Mouse (Mus musculus): ENCODE measurements around the gene Snapc5.
"Not testable (repeated sequence)": the region's sequence is repeated elsewhere in the genome, so short reads cannot be mapped to it uniquely, and the experiment has no call there.

The Snapc5 gene

DNA sequence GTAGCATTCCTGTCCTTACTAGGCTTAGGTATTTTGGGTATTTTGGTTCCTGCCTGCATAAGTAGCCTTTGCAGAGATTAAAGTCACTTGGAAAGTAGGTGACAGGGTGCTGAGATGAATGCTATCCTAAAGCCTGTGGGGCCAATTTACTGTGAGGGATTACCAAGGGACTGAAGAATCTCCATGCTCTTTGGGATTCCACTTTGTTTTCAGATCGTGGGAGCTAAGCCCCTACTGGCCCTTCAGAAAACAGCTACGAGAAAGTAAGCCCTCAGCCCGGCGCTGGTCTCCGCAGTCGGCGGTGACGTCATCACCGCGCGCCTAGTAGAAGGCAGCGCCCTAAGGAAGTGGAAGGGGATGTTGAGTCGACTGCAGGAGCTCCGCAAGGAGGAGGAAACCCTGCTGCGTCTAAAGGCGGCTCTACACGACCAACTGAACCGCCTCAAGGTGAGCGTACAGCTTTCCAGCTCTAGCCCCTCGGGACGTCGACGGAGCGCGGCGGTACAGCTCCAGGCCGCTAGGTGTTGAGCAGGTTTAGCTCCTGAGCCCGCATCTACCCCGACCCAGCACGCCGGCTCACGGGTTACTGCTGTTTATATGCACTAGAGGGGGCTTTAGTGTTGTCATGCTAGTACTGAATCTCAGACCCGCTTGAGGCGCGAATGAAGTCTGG lies at the start of gene Snapc5:
Snapc5 (plus strand) TSS at position 301 of the 673 bp plus-strand sequence.
- DNase-seq (ENCODE audit: low spot score) = peak; percentile 92

DNA sequence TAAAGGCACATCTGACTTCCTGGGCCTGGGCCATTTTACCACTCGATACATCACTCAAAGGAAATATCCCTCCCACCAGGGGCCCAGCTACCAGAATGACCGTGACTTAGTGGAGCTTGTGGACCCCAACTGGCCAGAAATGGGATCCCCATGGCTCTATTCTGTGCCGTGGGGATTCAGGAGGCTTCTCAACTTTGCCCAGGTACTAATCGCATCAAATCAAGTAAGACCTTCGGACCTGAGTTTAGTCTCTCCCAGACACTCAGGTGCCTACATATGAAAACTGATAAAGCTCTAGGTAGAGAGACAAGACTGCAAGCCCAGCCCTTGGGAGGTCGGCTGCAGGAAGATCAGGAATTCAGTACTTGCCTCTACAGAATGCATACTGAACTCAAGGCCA lies 47.5 kb upstream of the Snapc5 start:
- no peak for DNase-seq (ENCODE audit: low spot score)

DNA sequence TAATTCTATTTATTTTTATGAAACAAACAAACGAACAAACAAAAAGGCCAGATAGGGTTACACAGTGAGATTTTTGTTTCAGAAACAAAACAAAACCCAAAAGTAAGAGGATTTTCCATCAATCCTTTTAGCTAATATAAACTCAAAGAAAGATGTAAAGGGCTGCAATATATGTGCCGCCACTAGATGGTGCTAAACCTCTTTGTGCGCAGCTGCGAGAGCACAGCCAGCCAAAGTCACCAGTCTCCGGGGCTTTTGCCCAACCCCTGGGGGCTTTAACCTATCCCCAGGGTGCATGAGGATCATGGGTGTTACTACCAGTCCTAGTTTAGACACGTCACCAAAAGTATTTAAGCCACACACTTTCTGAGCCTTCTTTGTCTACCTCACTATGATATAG lies 40.2 kb upstream of the Snapc5 start:
- peak; percentile 73 for DNase-seq (ENCODE audit: low spot score)

DNA sequence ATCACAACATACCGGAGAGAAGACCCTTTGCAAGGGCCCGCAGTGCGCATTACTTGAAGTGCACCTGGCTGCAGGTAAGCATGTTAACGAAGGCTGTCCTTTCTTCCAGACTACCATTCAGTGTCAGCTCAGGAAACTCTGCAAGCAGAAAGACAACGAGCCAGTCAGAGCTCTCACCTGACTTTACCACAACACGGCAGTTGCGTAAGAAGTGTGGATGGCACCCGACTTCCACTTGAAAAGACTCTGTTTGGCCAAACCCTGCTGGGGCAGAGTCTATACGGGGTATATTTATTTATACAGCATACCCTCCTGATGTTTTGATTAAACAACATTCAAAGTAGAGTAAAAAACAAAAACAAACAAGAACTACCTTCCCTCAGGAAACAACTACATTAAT lies 39.2 kb upstream of the Snapc5 start:
- no peak for DNase-seq (ENCODE audit: low spot score)

DNA sequence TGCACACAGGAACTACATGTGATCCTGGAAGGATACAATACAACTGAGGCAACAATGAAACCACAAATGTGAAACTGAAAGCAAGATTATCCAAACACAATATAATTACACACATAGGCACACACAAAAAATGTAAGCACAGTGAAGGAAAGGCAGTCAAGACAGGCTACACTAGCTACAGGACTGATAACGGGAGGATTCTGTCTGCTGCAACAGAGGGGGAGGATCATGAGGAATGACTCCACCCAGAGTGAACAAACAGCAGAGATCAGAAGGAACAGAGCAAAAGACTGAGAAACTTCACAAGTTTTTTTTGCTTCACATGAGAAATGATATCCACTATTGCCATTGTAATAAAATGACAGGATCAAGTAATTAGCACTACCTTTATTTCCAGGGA lies 22.4 kb upstream of the Snapc5 start:
- DNase-seq (ENCODE audit: low spot score) = no peak

DNA sequence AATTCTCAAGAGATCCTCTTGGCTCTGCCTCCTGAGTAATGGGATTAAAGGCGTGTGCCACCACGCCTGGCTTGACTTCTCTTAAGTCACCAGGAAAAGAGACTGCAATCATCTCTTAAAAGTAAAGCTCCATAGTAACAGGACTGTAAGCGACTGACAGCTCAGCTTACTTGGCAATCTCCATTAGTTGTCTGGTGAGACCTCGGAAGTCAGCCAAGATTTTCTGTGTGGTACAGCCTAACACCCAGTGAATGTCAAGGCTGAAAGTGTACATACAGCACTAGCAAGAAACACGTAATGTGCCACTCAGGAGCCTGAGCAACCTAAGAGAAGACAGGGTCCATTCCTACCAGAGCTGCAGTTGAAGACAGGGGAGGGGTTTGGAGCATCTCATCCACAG lies 18.6 kb upstream of the Snapc5 start:
- DNase-seq (ENCODE audit: low spot score) = no peak

DNA sequence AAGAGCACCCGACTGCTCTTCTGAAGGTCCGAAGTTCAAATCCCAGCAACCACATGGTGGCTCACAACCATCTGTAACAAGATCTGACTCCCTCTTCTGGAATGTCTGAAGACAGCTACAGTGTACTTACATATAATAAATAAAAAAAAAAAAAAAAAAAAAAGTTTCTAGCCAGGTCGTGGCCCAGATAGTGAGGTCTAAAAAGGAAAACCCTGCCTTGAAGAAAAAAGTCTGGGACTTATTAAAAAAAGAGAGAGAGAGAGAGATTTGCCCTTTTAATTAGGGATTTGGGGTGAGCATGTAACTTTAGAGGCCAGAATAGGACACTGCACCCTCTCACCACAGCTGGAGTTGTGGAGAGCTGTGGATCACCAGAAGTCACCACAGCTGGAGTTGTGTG lies 9.1 kb upstream of the Snapc5 start:
- not testable (repeated sequence) for DNase-seq (ENCODE audit: low spot score)

DNA sequence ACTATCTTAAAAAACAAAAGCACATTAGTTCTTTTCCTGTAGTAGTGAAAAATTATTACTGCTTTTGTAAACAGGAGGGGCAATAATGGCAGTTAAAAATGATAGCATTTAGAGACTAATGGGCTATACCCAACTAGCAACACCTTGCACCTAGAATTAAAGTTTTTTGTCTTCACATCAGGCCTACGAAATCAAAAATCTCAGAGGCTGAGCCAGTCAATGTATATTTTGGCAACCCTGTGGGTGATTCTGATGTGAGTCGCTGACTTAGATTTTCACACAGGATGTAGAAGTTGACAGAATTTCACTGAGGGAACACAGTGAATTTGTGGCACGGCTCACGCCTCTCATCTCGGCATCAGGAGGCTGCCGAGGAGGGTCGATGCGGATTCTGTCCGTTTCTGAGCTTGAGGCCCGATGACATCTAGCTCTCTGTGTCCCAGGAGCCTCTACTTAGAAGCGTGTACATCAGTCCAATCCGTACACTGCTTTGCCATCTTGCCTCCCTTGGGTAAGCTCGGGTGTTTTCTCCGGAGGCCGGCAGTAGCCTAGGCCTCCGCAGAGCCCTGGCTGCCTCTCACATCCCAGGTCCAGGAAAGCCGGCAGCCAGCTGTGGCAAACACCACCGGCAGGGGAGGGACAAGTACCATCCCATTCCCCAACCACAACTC lies 6.8 kb upstream of the Snapc5 start:
- no peak for DNase-seq (ENCODE audit: low spot score)

DNA sequence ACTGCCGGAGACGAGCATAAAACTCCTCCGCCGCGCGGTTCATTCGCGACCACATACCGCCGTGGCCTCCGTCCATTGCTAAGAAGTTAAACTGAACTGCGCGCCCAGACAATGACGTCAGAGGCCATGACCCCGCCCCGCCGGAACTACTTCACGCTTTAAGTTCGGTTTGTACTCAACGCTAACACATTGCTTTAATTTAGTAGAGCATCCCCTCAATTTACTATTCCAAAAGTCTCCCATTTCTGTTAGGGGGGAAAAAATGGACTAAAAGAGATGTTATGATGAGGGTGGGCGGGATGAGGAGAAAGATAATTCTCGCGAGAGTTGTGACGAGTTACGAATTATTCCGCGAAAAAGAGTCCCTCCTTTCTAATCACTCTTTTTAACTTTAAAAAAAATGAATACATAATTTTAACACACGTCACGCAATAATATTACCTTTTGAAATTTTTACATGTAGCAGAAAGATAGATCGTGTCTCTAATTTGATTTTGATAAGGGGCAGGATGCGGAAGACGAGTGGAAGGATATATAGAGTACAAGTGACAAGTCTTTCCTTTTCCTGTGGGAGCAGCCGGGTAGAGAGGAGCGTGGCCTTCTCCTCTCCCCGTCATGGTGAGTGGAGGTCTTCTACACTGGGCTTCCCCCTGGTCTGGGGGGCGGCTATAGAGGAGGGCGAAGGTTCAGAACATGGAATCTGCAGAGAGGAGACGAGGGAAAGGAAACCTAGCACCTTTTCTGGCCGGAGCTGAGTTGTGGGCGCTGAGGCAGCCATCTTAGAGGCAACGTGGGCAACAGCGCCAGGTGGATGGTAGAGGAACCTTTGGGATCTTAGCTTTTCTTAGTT lies 6.0 kb upstream of the Snapc5 start, which contains the start of the genes Zwilch and Rpl4:
Zwilch (minus strand) TSS at position 289 of the 850 bp plus-strand sequence.
Rpl4 (plus strand) TSS at position 560 of the 850 bp plus-strand sequence.
- peak; percentile 88 for DNase-seq (ENCODE audit: low spot score)

DNA sequence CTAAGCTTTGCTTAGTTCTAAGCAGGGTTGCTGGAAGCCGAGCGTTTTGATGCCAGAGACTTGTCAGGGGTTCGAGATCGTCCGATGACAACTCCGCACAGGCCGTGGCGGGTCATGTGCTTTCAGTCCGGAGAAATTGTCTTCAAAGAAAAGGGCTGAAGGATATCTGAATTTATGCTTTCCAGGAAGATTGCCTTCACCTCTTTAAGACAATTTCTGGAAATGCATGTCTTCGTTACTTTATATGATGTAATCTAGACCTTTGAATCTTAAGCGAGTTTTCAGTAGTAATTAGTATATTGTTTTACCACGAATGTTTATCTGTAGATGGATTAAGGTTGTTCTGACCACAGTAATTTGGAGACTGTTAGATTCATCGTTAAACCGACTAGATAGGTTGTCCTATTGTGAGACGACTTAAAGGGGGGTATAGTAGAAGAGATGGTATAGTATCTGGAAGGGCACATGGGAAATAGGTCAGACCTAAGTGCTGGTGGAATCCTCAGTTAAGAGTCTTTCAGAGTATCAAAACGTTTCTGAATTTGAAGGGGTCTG lies 5.3 kb upstream of the Snapc5 start:
- no peak for DNase-seq (ENCODE audit: low spot score)

DNA sequence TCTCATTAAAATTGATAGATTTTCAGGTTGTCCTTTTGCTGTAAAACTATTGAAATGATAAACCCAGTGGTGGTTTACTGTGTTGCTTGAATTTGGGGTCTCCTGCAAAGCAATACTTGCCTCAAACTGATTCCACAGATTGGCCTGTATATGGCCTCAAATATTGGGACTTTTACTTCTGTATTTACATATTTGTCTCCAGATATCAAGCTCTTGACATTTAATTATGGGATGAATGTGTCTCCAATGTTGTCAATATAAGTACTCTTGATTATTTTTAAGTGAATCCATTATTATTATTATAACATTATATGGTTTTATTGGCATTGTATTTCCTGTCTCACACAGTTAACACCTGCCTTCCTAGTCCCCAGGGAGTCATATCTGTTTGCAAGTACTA lies 4.7 kb upstream of the Snapc5 start:
- DNase-seq (ENCODE audit: low spot score) = no peak

DNA sequence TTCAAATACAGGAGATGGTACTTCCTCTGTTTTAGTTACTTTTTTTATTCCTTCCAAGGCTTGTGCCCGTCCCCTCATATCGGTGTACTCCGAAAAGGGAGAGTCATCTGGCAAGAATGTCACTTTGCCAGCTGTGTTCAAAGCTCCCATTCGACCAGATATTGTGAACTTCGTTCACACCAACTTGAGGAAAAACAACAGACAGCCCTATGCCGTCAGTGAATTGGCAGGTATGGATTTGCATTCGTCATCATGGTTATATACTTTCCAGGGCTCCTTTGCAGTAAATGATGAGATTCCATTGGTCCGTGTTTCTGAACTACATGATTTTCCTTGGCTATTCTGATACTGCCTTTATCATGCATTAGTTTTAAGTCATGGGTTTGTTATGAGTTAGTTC lies 4.3 kb upstream of the Snapc5 start:
- DNase-seq (ENCODE audit: low spot score) = no peak

DNA sequence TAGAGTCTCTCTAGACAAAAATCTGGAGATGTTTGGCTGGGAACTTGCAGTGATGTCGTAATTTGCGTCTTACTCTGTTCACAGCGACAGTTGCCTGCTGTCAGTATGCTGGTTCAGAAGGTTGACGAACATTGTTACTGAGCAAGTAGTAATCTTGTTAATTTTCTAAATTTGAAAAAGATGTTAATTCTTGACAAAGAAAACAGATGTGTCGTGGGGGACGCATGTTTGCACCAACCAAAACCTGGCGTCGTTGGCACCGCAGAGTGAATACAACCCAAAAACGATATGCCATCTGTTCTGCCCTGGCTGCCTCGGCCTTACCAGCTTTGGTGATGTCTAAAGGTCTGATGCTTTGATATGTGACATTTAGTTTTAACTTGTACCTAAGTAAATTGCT lies 3.7 kb upstream of the Snapc5 start:
- peak; percentile 53 for DNase-seq (ENCODE audit: low spot score)

DNA sequence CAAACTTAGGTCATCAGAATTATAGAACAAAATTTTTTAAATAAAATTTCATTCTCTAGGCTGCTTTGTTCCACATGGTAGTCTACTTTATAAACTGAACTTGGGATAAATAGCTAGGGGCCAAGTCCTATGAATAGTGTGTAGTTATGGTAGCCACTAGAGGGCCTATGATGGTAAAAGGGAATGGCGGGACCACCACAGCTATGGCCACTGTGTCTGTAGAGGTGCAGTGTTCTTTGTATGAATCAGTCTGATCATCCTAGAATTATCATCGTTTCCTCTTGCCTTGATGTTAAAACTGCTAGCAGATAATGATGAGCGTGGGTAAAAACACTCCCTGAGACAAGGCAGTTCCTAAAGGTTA lies 482 bp upstream of the Snapc5 start:
- no peak for DNase-seq (ENCODE audit: low spot score)

DNA sequence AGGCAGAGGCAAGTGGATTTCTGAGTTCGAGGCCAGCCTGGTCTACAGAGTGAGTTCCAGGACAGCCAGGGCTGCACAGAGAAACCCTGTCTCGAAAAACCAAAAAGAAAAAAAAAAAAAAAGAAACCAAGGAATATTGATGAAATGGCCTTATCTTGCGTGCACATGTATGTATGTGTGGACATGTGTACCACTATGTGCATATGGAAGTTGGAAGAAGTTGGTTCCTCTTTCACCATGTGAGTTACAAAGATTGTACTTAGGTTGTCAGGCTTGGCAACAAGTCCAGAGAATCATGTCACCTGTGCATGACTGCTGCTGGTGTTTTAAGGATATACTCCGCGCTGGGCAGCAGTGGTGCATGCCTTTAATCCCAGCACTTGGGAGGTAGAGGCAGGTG lies 4.2 kb downstream of the Snapc5 start:
- DNase-seq (ENCODE audit: low spot score) = not testable (repeated sequence)

DNA sequence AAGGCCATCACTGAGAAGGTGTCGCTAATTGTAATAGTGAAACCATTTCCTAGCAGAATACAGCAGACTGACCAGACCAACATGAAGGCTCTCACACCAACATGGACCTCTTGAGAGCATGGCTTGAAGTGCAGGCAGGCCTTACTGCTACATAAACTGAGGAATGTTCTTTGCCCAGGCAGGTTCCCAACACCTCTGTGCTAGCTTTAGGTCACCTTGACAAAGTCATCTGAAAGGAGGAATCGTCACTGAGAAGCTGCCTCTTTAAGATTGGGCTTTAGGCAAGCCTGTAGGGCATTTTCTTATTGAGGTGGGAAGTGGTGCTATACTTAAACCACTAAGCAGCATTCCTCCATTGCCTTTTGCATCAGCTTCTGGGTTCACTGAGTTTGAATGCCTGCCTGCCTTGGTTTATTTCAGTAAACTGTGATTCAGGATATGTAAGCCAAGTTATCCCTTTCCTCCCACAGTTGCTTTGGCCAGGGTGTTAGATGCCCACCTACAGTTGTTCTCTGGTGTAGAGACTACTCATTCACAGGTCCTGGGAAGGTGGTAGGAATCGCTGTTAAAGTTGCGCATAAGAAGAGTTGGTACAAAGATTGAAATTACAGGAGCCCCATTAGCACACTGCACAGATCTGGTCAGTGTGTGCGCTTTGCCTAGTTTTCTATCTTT lies 5.2 kb downstream of the Snapc5 start:
- no peak for DNase-seq (ENCODE audit: low spot score)

DNA sequence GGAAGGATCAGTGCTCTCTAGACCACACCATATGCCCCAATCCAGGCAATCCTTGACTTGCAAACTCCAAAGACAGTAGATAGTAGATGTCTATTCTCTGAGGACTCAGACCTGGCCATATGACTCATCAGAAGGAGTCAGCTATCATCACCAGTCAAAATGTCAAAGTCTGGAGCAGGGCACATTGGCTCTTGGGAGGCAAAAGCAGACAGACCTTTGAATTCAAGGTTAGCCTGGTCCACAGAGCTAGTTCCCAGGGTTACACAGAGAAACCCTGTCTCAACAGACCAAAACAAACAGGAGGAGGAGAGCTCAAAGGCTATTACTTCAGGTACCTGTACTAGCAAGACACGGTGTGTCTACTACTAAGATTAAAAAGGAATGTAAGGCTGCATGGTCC lies 14.8 kb downstream of the Snapc5 start:
- DNase-seq (ENCODE audit: low spot score) = no peak

DNA sequence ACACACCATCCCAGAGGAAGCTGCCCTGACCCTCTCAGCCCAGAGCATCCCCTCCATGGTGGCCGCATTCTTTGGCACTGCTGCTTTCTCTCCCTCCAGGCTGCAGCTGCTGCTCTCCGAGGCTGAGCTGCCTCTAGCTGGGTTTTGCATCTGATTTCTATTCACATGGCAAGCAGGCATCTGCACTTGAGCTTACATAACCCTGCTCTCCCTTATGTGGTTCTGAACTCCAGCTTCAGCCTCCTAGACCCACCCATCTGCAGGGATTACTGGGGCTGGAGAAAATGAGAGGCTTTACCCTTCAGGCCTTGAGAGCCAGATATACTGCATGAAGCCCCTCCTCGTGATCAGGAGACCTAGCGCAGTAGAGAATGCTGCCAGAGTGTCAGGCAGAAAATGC lies 16.5 kb downstream of the Snapc5 start:
- peak; percentile 79 for DNase-seq (ENCODE audit: low spot score)

DNA sequence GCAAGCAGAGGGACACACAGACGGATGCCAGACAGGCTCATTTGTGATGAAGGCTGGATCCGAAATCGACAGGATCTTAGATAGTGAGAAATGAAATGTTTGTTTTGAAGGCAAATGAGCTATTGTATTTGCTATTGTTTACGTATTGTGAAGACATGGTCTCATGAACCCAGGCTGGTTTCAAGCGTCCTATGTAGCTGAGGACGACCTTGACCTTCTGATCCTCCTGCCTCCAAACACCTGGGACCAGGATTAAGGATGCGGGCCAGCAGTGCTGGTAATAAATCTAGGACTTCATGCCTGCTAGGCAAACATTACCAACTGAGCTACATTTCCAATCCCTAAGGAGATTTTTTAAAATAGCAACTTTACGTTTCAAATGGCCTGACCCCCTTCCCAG lies 18.4 kb downstream of the Snapc5 start:
- DNase-seq (ENCODE audit: low spot score) = no peak

DNA sequence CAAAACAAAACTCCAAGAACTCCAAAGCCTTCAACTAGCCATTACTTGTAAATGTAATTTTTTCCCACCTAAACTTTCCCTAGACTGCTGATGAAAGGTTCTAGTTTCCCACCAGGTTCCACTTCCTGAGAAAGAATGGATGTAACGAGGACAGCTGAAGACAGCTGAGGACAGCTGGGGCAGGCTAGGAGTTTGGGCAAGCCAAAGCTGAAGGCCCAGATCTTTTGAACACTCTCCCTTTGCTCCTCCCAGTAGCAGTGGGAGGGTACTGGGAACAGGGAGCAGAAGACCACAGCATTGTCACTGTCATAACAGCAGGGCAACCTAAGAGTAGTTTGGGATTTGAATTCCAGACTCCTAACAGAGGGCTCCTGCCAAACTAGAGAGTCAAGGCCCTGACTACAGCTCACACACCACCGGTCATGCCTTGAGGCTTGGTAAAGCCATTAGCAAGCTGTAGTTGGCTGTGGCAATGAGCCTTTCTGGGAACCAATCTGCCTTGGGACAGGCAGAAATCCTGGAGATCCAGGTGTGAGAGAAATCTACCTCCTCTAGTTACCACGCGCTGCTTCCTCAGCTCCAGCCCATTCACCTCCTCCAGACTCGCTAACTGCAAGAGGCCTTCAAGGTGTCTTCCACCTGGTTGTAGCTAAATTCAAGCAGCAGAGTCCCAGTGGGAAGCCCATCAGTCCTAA lies 19.1 kb downstream of the Snapc5 start:
- DNase-seq (ENCODE audit: low spot score) = no peak

DNA sequence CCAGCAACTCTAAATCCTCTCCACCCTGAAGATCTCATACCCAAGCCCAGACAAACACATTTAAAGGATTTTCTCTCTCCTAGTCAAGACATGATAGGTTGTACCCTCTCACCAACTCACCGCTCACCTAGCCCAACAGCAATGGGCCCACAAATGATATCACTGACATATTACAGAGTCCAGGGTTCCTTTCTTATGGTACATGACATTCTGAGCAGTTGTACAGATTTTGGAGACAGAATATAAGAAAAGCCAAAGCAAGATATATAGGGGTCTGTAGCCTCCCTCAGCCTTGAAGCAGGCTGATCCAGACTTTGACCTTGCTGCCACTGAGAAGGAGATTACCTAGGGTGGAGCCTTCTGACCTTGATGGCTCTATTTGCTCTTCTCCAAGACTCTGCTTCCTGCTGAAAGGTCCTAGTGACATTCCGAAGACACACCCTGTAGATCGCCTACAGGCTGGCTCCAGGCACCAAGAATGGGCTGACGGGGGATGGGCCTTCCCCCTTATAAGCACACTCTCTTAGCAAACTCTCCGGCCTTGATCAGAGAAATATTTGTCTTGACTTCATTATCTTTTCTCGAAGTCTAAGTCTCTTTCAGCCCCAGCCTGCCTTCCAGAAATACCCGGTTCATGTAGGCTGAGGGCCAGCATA lies 19.8 kb downstream of the Snapc5 start:
- not testable (repeated sequence) for DNase-seq (ENCODE audit: low spot score)

Measured in layer of hippocampus, adult 11-12 months (tissue).